13 mouse cellular contexts compared by ENCODE assay signal in genomic region chr7:52822310-52822709, GRCm38 (mm10).
"Had no signal": no experiment of that assay in that cellular context is flagged by ENCODE, and none has a peak within 500 bp of the region (broad histone marks: within the 10 kb centered on the region; RNA-seq: fewer than 3 reads in every experiment).

No protein-coding gene starts in this region.

- H3K9me3 ChIP-seq: kidney, embryonic 15.5 days; limb, embryonic 10.5 days; liver, embryonic 15.5 days; midbrain, embryonic 13.5 days had no signal

- H3K27me3 ChIP-seq: kidney, embryonic 15.5 days; liver, embryonic 15.5 days; midbrain, embryonic 13.5 days had no signal

- H3K4me2 ChIP-seq: kidney, embryonic 15.5 days; liver, embryonic 11.5 days; liver, embryonic 15.5 days; midbrain, embryonic 13.5 days had no signal

- H3K4me1 ChIP-seq: kidney, embryonic 15.5 days; limb, embryonic 10.5 days; liver, embryonic 15.5 days; midbrain, embryonic 13.5 days had no signal

- H3K9ac ChIP-seq: kidney, embryonic 15.5 days; liver, embryonic 15.5 days; midbrain, embryonic 13.5 days had no signal

- H3K4me3 ChIP-seq: kidney, embryonic 15.5 days; limb, embryonic 10.5 days; liver, embryonic 15.5 days; midbrain, embryonic 13.5 days had no signal

- H3K36me3 ChIP-seq: kidney, embryonic 15.5 days; limb, embryonic 10.5 days; liver, embryonic 15.5 days; midbrain, embryonic 13.5 days had no signal

- DNase-seq: kidney, adult 2 months; kidney, postnatal 14 days; lung, adult 2 months; lung, postnatal 36 days; thymus, adult 2 months; thymus, postnatal 25 days had no signal

- ATAC-seq: intestine, embryonic 16.5 days; lung, postnatal 0 days; midbrain, embryonic 13.5 days had no signal

- H3K27ac ChIP-seq: kidney, embryonic 15.5 days; limb, embryonic 10.5 days; liver, embryonic 15.5 days; midbrain, embryonic 13.5 days had no signal
